Mouse (Mus musculus) midbrain, embryonic 13.5 days (tissue): ENCODE results near the gene Atp1b2. TPM values are rescaled to one million over a fixed set of nuclear protein-coding genes. Genes with fewer than 3 reads are reported as not detected.
"Not testable (repeated sequence)": the region's sequence is repeated elsewhere in the genome, so short reads cannot be mapped to it uniquely, and the experiment has no call there.

Experiments
- ATAC-seq: fragments of 200-750 bp; cut with Nextera tagmentation; 2 replicates; pipeline ENCODE4 v1.8.0; 2017; ENCODE audit warnings: mild to moderate bottlenecking, moderate TSS enrichment, moderate library complexity
- H3K27ac ChIP-seq: fragments of 300-500 bp; sonication (generic); 2 replicates; pipeline ENCODE4 v1.5.1; 2015; ENCODE audit warnings: inconsistent platforms, mild to moderate bottlenecking, moderate library complexity
- H3K27me3 ChIP-seq: fragments of 300-500 bp; sonication (generic); 2 replicates; pipeline ENCODE4 v1.6.1; 2015; ENCODE audit warnings: mild to moderate bottlenecking, inconsistent platforms
- H3K36me3 ChIP-seq: fragments of 300-500 bp; sonication (generic); 2 replicates; pipeline ENCODE4 v1.6.1; 2015; ENCODE audit warnings: mild to moderate bottlenecking, inconsistent platforms
- H3K4me1 ChIP-seq: fragments of 300-500 bp; sonication (generic); replicated peaks from 2 replicates; pipeline ENCODE4 v1.6.1; 2015; ENCODE audit warnings: inconsistent platforms
- H3K4me2 ChIP-seq: fragments of 300-500 bp; sonication (generic); replicated peaks from 2 replicates; pipeline ENCODE4 v1.6.1; 2015; ENCODE audit warnings: moderate library complexity, mild to moderate bottlenecking, inconsistent platforms
- H3K4me3 ChIP-seq: fragments of 300-500 bp; sonication (generic); replicated peaks from 2 replicates; pipeline ENCODE4 v1.5.1; 2015; ENCODE audit warnings: mild to moderate bottlenecking, inconsistent platforms
- H3K9ac ChIP-seq: fragments of 300-500 bp; sonication (generic); replicated peaks from 2 replicates; pipeline ENCODE4 v1.6.1; 2015; ENCODE audit warnings: mild to moderate bottlenecking, inconsistent platforms
- H3K9me3 ChIP-seq: fragments of 300-500 bp; sonication (generic); 2 replicates; pipeline ENCODE4 v1.6.1; 2016; ENCODE audit warnings: mild to moderate bottlenecking, inconsistent platforms
- WGBS: fragments of 180-500 bp; shearing (Covaris S2); methylation state at CpG from one replicate; pipeline ENCODE4 v1.1.7; 2015; 5-methylcytosine and 5-hydroxymethylcytosine counted together
- polyA plus RNA-seq: library from polyadenylated mRNA; unstranded; fragments of >200 nt; fragmentation: Nextera tagmentation; extraction: Ambion mirVana; gene quantifications from 2 replicates; pipeline ENCODE4 v1.2.1, GENCODE M21; 2015

Gene Atp1b2
- 23.2 and 24.3 TPM in 2 replicates for polyA plus RNA-seq

GRCm38 (mm10) chr11:69605726-69606490 lies at the start of gene Atp1b2:
Atp1b2 (minus strand) TSS chr11:69605942.
- peaks cover 24% of the 10 kb centered on the region for H3K4me1 ChIP-seq
- peak within 1 kb of the TSS; percentile 64 for H3K27ac ChIP-seq
- H3K27me3 ChIP-seq, result peaks cover 10% of the 10 kb centered on the region; the same call in 1 of the 2 replicates
- ATAC-seq, result peak; percentile 92
- H3K9ac ChIP-seq, result peak within 1 kb of the TSS; percentile 86
- H3K4me2 ChIP-seq, result peak within 1 kb of the TSS; percentile 92
- 3% methylated on average over 32 of the region's 32 CpGs for WGBS
- peaks cover 14% of the 10 kb centered on the region for H3K36me3 ChIP-seq
- peak within 1 kb of the TSS; percentile 62 for H3K4me3 ChIP-seq
- no peaks in the 10 kb centered on the region for H3K9me3 ChIP-seq

- Histone ChIP-seq H3K27ac (no peak overlapping the region), H3K4me2 (no peak overlapping the region), H3K36me3 (peaks cover 81% of the 10 kb centered on the region), H3K4me1 (peaks cover 19% of the 10 kb centered on the region), H3K9me3 (no peaks in the 10 kb centered on the region), H3K4me3 (no peak overlapping the region), H3K27me3 (no peaks in the 10 kb centered on the region), H3K9ac (no peak overlapping the region)
- 52% methylated on average over 9 of the region's 9 CpGs for WGBS
- ATAC-seq, result no peak
Measured at GRCm38 (mm10) chr11:69654760-69655159, 49.0 kb upstream of the Atp1b2 start.

GRCm38 (mm10) chr11:69653399-69653798 lies 47.7 kb upstream of the Atp1b2 start:
- Histone ChIP-seq H3K4me3 (no peak overlapping the region), H3K27me3 (no peaks in the 10 kb centered on the region), H3K9me3 (no peaks in the 10 kb centered on the region), H3K9ac (no peak overlapping the region; the same call in 1 of the 2 replicates), H3K27ac (peak overlapping the region; percentile 60), H3K4me2 (no peak overlapping the region), H3K4me1 (peaks cover 19% of the 10 kb centered on the region), H3K36me3 (peaks cover 82% of the 10 kb centered on the region)
- no peak for ATAC-seq
- 48% methylated on average over 5 of the region's 5 CpGs for WGBS

DNA sequence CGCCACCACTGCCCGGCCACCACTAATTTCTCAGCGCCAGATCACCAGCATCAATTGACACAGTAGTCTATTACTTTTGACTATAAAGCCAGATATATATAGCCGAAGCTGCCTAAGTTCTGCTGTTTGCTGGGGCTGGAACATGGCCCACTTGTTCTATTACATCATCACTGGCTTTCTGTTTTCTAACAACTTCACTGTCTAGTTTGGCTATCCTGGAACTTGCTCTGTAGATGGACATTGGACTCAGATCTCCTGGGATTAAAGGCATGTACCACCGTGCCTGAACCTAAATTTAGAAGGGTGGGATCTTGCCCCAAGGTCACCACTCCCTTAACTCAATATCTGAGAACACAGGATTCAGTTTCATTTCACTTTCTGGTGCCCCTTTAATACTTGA lies 40.1 kb upstream of the Atp1b2 start:
- Histone ChIP-seq H3K27me3 (no peaks in the 10 kb centered on the region), H3K4me1 (no peaks in the 10 kb centered on the region), H3K27ac (no peak overlapping the region), H3K9me3 (no peaks in the 10 kb centered on the region), H3K4me2 (no peak overlapping the region), H3K9ac (no peak overlapping the region), H3K4me3 (no peak overlapping the region), H3K36me3 (peaks cover 96% of the 10 kb centered on the region)
- ATAC-seq, result no peak
- WGBS, result 97% methylated on average over 5 of the region's 5 CpGs

DNA sequence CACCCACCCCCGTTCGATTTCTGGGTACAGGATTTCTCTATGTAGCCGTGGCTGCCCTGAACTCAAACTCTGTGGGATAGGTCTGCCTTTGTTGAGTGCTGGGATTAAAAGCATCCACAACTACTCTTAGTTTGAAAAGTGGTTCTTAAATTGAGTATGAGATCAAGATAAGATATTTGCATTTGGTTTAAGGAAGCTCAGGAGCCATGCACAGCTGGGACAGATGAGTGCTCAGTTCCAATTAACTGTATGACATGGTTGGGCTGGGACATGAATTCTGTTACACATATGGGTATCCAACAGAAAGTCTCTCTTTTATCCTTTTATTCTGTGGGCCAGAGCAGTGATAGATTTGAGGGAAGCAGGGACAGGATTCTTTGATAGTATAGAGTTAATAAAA lies 29.7 kb upstream of the Atp1b2 start:
- Histone ChIP-seq H3K36me3 (peaks cover 21% of the 10 kb centered on the region), H3K9me3 (no peaks in the 10 kb centered on the region), H3K4me1 (peaks cover 38% of the 10 kb centered on the region), H3K9ac (no peak overlapping the region), H3K27me3 (no peaks in the 10 kb centered on the region), H3K4me3 (peak overlapping the region; percentile 99; the same call in 1 of the 2 replicates), H3K27ac (no peak overlapping the region), H3K4me2 (0 out of 2 replicates have a peak overlapping the region, but pooled peaks have one; percentile 21)
- no peak for ATAC-seq
- WGBS, result 88% methylated on average over 3 of the region's 3 CpGs

DNA sequence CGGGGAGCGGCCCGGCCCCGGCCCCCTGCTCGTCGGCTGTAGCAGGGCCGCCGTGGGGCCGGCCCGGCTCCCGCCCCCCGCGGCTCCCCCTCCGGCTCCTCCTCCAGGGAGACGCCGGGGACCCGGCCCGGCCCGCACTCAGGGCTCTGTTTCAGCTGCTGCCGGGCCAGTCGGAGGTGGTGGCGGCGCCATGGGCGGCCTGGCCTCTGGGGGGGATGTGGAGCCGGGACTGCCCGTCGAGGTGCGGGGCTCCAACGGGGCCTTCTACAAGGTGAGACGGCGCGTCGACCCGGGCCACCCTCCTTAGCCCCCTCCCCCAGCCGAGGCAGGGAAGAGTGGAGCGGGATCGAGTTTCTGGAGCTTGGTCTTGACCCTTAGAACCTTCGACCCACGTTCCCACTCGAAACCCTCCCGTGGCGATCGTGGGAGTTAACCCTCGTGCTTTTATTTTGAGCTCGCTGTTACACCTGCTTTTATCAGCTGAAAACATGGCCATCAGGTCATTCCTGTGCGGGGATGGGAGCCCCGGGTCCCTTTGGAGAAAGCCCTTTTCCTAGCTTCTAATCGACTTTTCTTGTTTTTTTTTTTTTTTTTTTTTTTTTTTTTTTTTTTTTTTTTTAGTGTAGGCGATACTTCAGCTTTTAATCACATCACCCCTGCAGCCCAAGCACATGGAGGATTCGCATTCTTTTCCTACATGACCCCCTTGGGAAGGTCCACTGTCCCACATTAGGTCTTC lies 27.6 kb upstream of the Atp1b2 start:
- under 1% methylated on average over 50 of the region's 50 CpGs for WGBS
- peak; percentile 68 for ATAC-seq
- Histone ChIP-seq H3K9ac (peak overlapping the region; percentile 99), H3K27ac (peak overlapping the region; percentile 96), H3K9me3 (no peaks in the 10 kb centered on the region), H3K4me2 (peak overlapping the region; percentile 86), H3K4me3 (peak overlapping the region; percentile 99), H3K36me3 (peaks cover 7% of the 10 kb centered on the region), H3K4me1 (peaks cover 38% of the 10 kb centered on the region), H3K27me3 (no peaks in the 10 kb centered on the region)

- H3K36me3 ChIP-seq, result peaks cover 4% of the 10 kb centered on the region
Measured at GRCm38 (mm10) chr11:69632284-69633089, 26.7 kb upstream of the Atp1b2 start, which contains the start of gene Fxr2. Fxr2 (plus strand) TSS chr11:69632990.

GRCm38 (mm10) chr11:69629802-69630201 lies 24.1 kb upstream of the Atp1b2 start:
- no peaks in the 10 kb centered on the region for H3K27me3 ChIP-seq
- H3K27ac ChIP-seq, result no peak overlapping the region
- H3K4me3 ChIP-seq, result no peak overlapping the region
- H3K4me2 ChIP-seq, result no peak overlapping the region
- ATAC-seq, result no peak
- no peaks in the 10 kb centered on the region for H3K36me3 ChIP-seq
- 63% methylated on average over 1 of the region's 1 CpGs for WGBS
- peaks cover 17% of the 10 kb centered on the region for H3K4me1 ChIP-seq
- H3K9me3 ChIP-seq, result no peaks in the 10 kb centered on the region
- H3K9ac ChIP-seq, result no peak overlapping the region

More at GRCm38 (mm10) chr11:69632284-69633089, 26.7 kb upstream of the Atp1b2 start, which contains the start of gene Fxr2:
- H3K27ac ChIP-seq, result peak within 1 kb of the TSS; percentile 96
- H3K27me3 ChIP-seq, result no peaks in the 10 kb centered on the region
- H3K4me1 ChIP-seq, result peaks cover 38% of the 10 kb centered on the region
- no peaks in the 10 kb centered on the region for H3K9me3 ChIP-seq
- H3K9ac ChIP-seq, result peak within 1 kb of the TSS; percentile 99
- peak; percentile 99 for ATAC-seq
- peak within 1 kb of the TSS; percentile 86 for H3K4me2 ChIP-seq
- peak within 1 kb of the TSS; percentile 99 for H3K4me3 ChIP-seq
- WGBS, result under 1% methylated on average over 31 of the region's 56 CpGs

GRCm38 (mm10) chr11:69628286-69628685 lies 22.5 kb upstream of the Atp1b2 start:
- 37% methylated on average over 6 of the region's 6 CpGs for WGBS
- Histone ChIP-seq H3K4me2 (no peak overlapping the region), H3K9ac (no peak overlapping the region), H3K27me3 (no peaks in the 10 kb centered on the region), H3K4me3 (no peak overlapping the region), H3K4me1 (peaks cover 6% of the 10 kb centered on the region; the same call in 1 of the 2 replicates), H3K36me3 (no peaks in the 10 kb centered on the region), H3K27ac (no peak overlapping the region), H3K9me3 (no peaks in the 10 kb centered on the region)
- no peak for ATAC-seq

DNA sequence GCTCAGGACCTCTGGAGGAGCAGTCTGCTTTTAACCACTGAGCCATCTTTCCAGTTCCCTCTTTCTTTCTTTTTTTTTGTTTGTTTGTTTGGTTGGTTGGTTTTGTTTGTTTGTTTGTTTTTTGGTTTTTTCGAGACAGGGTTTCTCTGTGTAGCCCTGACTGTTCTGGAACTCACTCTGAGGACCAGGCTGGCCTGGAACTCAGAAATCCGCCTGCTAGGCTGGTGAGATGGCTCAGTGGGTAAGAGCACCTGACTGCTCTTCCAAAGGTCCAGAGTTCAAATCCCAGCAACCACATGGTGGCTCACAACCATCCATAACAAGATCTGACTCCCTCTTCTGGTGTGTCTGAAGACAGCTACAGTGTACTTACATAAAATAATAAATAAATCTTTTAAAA lies 18.6 kb upstream of the Atp1b2 start:
- not testable (repeated sequence) for H3K4me2 ChIP-seq, H3K9ac ChIP-seq, H3K36me3 ChIP-seq, H3K9me3 ChIP-seq, ATAC-seq, H3K27me3 ChIP-seq, H3K27ac ChIP-seq, H3K4me3 ChIP-seq
- H3K4me1 ChIP-seq, result peaks cover 18% of the 10 kb centered on the region
- 89% methylated on average over 2 of the region's 2 CpGs for WGBS

DNA sequence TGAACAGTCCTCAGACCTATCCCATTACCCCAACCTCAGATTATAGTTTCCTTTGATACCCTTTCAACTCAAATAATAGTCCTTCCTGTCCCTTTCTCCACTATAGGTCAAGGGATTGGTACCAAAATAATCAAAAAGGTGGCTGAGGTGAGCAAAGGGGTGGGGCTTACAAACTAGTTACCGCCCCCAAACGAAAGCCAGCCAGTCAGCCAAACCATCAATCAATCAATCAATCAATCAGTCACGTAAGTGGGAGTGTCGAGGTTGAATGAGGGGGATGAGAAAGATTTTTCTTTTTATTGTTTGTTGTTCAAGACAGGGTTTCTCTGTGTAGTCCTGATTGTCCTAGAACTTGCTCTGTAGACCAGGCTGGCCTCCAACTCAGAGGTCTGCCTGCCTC lies 17.3 kb upstream of the Atp1b2 start:
- Histone ChIP-seq H3K9ac (peak overlapping the region; percentile 73), H3K4me3 (peak overlapping the region; percentile 51; the same call in 1 of the 2 replicates), H3K4me1 (peaks cover 18% of the 10 kb centered on the region), H3K4me2 (peak overlapping the region; percentile 72), H3K27me3 (no peaks in the 10 kb centered on the region), H3K9me3 (no peaks in the 10 kb centered on the region), H3K27ac (no peak overlapping the region), H3K36me3 (no peaks in the 10 kb centered on the region)
- ATAC-seq, result no peak
- WGBS, result 77% methylated on average over 4 of the region's 4 CpGs
